Mouse (Mus musculus): ENCODE measurements at regions not wholly inside any gene's neighbourhood (a gene's known extent, or its start where the extent isn't known, plus 50 kb on each side); places are given as distances from the start of the nearest gene placed in this dataset.
"Not testable (repeated sequence)": the region's sequence is repeated elsewhere in the genome, so short reads cannot be mapped to it uniquely, and the experiment has no call there.

DNA sequence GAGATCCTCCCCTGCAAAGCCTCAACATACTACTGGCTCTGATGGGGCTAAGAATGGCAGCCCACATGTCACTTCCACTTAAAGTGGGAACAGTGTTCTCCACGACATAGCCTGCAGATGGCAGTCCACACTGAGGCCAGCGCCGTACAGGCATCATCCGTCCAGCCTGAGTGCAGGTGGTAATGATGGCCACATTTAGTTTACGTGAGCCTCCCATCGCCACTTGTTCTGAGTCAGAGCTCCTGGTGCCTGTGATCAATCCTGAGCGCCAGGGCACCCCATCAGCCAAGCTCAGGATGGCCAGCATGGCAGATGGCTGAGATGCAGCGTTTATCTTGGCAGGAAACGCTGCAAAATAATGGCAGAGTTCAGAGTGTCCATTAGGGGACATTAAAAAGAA, 159.6 kb downstream of the Adgrd1 start:
- Histone ChIP-seq H3K27me3 (replicated peaks) (no peaks in the 10 kb centered on the region), H3K9me3 (replicated peaks) (peaks cover 10% of the 10 kb centered on the region), H3K4me2 (no peak overlapping the region), H3K4me3 (no peak overlapping the region), H3K9ac (no peak overlapping the region), H3K36me3 (no peaks in the 10 kb centered on the region), H3K4me1 (0 out of 2 replicates have a peak, but pooled peaks cover 6% of the 10 kb centered on the region), H3K27ac (no peak overlapping the region)
- 71% methylated on average over 9 of the region's 9 CpGs for WGBS (ENCODE audit: insufficient replicate concordance)
- no peak for ATAC-seq

DNA sequence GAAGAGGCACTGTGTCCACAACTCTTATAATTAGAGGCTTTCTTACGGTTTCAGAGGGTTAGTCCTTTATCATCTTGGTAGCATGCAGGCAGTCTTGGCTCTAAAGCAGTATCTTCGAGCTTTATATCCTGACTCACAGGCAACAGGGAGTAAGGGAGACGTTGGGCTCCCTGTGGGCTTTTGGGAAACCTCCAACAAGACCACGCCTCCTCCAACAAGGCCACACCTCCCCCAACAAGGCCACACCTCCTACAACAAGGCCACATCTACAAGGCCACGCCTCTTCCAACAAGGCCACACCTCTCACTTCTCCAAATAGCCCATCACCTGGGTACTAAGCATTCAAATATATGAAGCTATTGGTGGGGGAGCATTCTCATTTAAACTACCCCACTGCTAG, 160.7 kb downstream of the Adgrd1 start:
- no peak for ATAC-seq
- WGBS (ENCODE audit: insufficient replicate concordance), result 51% methylated on average over 5 of the region's 5 CpGs
- H3K4me3 ChIP-seq, result no peak overlapping the region
- H3K9ac ChIP-seq, result no peak overlapping the region
- H3K27me3 ChIP-seq (replicated peaks), result no peaks in the 10 kb centered on the region
- no peak overlapping the region for H3K27ac ChIP-seq
- H3K9me3 ChIP-seq (replicated peaks), result peaks cover 10% of the 10 kb centered on the region
- H3K4me2 ChIP-seq, result no peak overlapping the region
- no peaks in the 10 kb centered on the region for H3K36me3 ChIP-seq
- peaks cover 10% of the 10 kb centered on the region; the same call in 1 of the 2 replicates for H3K4me1 ChIP-seq

DNA sequence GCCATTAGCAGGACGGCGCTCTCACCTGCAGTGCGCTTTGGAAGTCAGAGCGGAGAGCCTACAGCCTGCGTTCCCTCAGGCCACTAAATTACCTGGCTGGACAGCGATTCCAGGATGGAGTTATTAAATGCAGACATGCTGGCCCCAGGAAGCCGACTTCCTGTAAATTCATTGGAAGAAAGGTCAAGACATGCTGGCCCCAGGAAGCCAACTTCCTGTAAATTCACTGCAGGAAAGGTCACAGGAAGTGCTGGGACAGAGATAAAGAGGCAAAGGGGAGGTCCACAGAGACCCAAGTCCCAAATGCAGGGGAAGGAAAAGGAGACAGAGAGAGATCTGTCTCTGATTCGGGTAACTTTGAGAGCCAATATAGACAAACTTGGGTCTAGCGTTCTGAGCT, 164.1 kb downstream of the Adgrd1 start:
- peaks cover 18% of the 10 kb centered on the region; the same call in 1 of the 2 replicates for H3K4me1 ChIP-seq
- no peaks in the 10 kb centered on the region for H3K9me3 ChIP-seq (replicated peaks)
- H3K4me2 ChIP-seq, result no peak overlapping the region
- no peak for ATAC-seq
- 32% methylated on average over 9 of the region's 9 CpGs for WGBS (ENCODE audit: insufficient replicate concordance)
- H3K4me3 ChIP-seq, result no peak overlapping the region
- H3K27me3 ChIP-seq (replicated peaks), result no peaks in the 10 kb centered on the region
- no peak overlapping the region for H3K27ac ChIP-seq
- no peaks in the 10 kb centered on the region for H3K36me3 ChIP-seq
- no peak overlapping the region for H3K9ac ChIP-seq

DNA sequence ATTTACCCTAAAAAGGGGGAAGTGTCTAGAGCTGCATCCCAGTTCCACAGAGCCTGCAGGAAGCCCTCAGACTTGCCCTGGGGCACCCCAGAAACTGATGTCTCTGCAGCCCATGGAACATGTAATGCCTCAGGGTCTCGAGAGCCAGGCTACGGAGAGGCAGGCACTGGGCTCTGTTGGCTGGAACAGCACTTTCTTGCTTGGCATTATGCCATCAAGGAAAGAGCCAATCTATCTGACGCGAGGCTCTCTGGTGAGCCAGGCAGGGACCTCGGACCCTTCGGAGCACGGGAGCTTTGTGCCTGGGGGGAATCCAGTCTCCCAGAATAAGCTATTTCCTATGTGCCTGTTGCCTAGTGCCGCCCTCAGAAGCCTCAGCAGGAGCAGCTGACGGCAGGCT, 166.6 kb downstream of the Adgrd1 start:
- Histone ChIP-seq H3K27ac (no peak overlapping the region), H3K27me3 (replicated peaks) (peaks cover 2% of the 10 kb centered on the region), H3K4me3 (no peak overlapping the region), H3K4me2 (no peak overlapping the region), H3K9me3 (replicated peaks) (no peaks in the 10 kb centered on the region), H3K4me1 (peaks cover 18% of the 10 kb centered on the region; the same call in 1 of the 2 replicates), H3K9ac (no peak overlapping the region), H3K36me3 (no peaks in the 10 kb centered on the region)
- 55% methylated on average over 9 of the region's 9 CpGs for WGBS (ENCODE audit: insufficient replicate concordance)
- ATAC-seq, result no peak

DNA sequence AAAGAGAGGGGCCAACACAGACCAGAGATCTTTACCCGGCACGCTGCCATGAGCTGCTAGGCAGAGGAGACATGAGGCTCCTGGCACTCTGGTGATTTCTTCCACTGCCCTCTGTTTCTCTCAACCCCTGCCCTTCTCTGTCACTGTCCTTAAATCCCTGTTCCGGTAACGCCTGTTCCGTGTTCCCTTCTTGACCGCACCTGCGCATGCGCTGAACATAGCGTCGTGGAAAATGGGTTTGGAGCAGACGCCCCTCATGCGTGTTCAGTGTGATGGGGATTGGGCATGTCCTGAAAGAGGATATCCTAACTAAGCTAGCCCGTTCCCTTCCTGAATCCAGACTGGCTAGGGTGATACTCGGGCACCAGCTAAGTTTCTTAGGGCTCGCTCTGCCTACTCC, 167.8 kb downstream of the Adgrd1 start:
- Histone ChIP-seq H3K4me1 (peaks cover 18% of the 10 kb centered on the region; the same call in 1 of the 2 replicates), H3K27ac (no peak overlapping the region), H3K4me2 (no peak overlapping the region), H3K9ac (no peak overlapping the region), H3K9me3 (replicated peaks) (no peaks in the 10 kb centered on the region), H3K36me3 (no peaks in the 10 kb centered on the region), H3K4me3 (no peak overlapping the region), H3K27me3 (replicated peaks) (peaks cover 14% of the 10 kb centered on the region)
- WGBS (ENCODE audit: insufficient replicate concordance), result 82% methylated on average over 15 of the region's 15 CpGs
- no peak for ATAC-seq

DNA sequence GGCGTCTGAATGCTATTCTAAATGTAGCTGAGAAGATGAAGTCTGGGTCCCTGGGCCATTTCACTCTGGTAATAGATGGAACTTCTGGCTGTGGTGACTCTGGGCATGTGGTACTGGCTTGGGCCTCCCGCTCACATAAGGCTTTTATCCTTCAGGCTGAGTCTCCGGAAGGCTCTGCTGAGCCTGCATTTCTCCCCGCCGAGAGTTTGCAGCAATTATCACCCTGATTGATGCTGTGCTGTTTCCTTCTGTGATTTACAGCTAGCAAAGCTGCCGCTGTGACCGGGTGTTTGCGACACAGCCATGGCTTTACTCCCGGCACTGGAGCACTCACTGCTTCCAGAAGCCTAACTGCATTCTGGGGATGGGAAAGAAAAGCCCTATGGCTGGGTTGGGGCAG, 171.9 kb downstream of the Adgrd1 start:
- Histone ChIP-seq H3K9me3 (replicated peaks) (no peaks in the 10 kb centered on the region), H3K27ac (no peak overlapping the region), H3K4me1 (no peaks in the 10 kb centered on the region), H3K4me3 (no peak overlapping the region), H3K4me2 (no peak overlapping the region), H3K36me3 (no peaks in the 10 kb centered on the region), H3K9ac (no peak overlapping the region), H3K27me3 (replicated peaks) (peaks cover 29% of the 10 kb centered on the region)
- WGBS (ENCODE audit: insufficient replicate concordance), result 19% methylated on average over 9 of the region's 9 CpGs
- ATAC-seq, result no peak

DNA sequence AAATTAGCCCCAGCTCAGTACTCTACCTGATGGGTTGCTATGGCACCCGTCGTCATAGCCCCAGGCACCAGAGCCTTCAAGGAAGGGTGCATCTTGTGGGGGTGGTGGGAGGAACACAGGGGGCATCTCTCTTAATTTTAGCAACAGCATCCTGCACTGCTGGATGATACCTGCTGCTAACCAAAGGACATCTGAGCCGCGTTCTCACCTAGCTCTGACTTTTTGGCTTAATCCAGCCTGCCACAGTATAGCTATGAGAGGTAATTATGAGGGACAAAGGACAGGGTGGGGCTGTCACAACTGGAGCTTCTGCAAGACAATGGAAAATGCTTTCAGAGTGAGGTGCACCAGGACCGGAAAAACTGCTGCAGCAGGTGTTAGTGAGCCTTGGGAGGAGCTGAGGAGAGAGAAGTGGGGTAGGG, 173.5 kb downstream of the Adgrd1 start:
- no peaks in the 10 kb centered on the region for H3K9me3 ChIP-seq (replicated peaks)
- H3K4me3 ChIP-seq, result no peak overlapping the region
- H3K27ac ChIP-seq, result no peak overlapping the region
- H3K27me3 ChIP-seq (replicated peaks), result peaks cover 29% of the 10 kb centered on the region
- WGBS (ENCODE audit: insufficient replicate concordance), result 27% methylated on average over 5 of the region's 5 CpGs
- no peak overlapping the region for H3K4me2 ChIP-seq
- H3K9ac ChIP-seq, result no peak overlapping the region
- H3K36me3 ChIP-seq, result no peaks in the 10 kb centered on the region
- H3K4me1 ChIP-seq, result no peaks in the 10 kb centered on the region
- ATAC-seq, result no peak

DNA sequence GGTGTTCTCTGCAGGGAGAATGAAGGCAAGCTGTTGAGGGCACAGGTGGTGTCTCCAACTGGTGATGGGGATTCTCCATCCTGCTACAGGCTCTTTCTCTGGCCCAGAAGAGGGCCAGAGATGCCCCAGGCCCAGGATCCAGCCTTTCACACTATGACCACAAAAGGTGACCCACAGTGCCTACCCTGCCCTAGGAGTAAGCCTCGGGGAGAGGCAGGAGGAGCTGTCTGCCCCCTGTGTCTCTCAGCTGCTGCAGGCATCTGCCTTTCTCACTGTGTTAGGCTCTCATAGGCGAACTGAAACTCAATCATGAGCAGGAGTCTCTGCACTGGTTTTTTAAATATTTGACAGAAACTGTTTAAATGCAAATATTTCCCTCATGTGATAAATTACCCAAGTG, 184.9 kb downstream of the Adgrd1 start:
- Histone ChIP-seq H3K4me2 (no peak overlapping the region), H3K36me3 (no peaks in the 10 kb centered on the region), H3K4me1 (no peaks in the 10 kb centered on the region), H3K4me3 (no peak overlapping the region), H3K9ac (no peak overlapping the region), H3K9me3 (replicated peaks) (no peaks in the 10 kb centered on the region), H3K27ac (no peak overlapping the region), H3K27me3 (replicated peaks) (peaks cover 9% of the 10 kb centered on the region; the same call in 1 of the 2 replicates)
- ATAC-seq, result no peak
- WGBS (ENCODE audit: insufficient replicate concordance), result 29% methylated on average over 2 of the region's 2 CpGs

DNA sequence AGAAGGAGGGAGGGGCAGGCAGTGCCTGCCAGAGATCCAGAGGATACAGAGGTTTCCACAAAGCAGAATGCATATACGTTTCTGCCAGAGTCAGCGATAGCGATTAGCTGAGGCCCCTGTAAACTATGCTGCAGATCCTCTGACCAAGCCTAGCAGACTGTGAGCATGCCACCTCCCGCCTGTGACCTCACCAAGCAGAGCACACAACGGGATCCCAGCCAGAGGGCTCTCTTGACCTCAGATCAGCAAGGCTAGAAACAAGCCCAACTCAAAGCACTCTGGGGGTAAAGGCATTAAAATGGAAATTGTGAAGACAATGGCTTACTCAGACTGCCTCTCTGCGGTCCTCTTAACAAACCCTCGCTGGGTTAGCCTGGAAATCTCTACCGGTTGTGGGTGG, 185.6 kb downstream of the Adgrd1 start:
- Histone ChIP-seq H3K27me3 (replicated peaks) (peaks cover 9% of the 10 kb centered on the region; the same call in 1 of the 2 replicates), H3K9me3 (replicated peaks) (no peaks in the 10 kb centered on the region), H3K27ac (no peak overlapping the region), H3K36me3 (no peaks in the 10 kb centered on the region), H3K4me3 (no peak overlapping the region), H3K4me2 (no peak overlapping the region), H3K4me1 (no peaks in the 10 kb centered on the region), H3K9ac (no peak overlapping the region)
- ATAC-seq, result no peak
- 10% methylated on average over 8 of the region's 8 CpGs for WGBS (ENCODE audit: insufficient replicate concordance)

DNA sequence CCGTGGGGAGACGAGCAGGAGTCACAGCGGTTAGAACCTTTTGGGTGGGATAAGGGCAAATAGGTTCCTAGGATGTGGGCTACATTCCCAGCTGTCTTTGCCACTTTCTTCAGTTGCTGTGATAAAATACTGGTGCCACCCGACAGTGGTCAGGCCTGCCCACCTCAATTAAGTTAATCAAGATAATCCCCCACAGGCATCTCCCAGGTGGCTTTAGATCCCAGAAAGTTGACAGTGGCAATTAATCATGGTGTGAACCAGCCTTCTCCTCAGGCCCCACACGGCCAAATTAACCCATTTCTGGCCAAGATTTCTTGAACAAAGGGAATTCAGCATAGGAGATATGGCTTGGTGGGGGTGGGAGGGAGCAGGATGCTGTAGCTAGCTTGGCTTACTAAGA, 186.3 kb downstream of the Adgrd1 start:
- no peak for ATAC-seq
- H3K27ac ChIP-seq, result no peak overlapping the region
- 14% methylated on average over 5 of the region's 5 CpGs for WGBS (ENCODE audit: insufficient replicate concordance)
- H3K9ac ChIP-seq, result no peak overlapping the region
- no peaks in the 10 kb centered on the region for H3K36me3 ChIP-seq
- H3K4me3 ChIP-seq, result no peak overlapping the region
- H3K4me2 ChIP-seq, result no peak overlapping the region
- H3K4me1 ChIP-seq, result no peaks in the 10 kb centered on the region
- H3K9me3 ChIP-seq (replicated peaks), result no peaks in the 10 kb centered on the region
- peaks cover 9% of the 10 kb centered on the region; the same call in 1 of the 2 replicates for H3K27me3 ChIP-seq (replicated peaks)

DNA sequence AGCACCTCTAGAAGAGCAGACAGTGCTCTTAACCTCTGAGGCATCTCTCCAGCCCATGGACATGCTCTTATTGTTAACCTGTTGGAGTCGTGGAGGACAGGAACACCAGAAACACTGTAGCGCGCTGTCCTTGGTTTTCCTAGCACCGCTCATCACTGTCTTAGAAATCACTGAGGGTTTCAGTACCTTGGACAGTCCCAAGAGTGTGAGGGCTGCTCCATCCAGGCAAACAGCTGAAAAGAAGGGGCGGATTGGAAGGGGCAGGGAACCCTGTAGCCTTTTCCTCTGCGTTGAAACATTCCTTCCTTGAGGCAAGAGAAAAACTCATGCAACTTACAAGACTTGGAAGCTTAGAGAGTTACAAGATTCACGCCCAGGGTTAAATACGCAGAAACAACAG, 190.9 kb downstream of the Adgrd1 start:
- Histone ChIP-seq H3K4me1 (no peaks in the 10 kb centered on the region), H3K4me3 (no peak overlapping the region), H3K4me2 (no peak overlapping the region), H3K27ac (no peak overlapping the region), H3K9me3 (replicated peaks) (no peaks in the 10 kb centered on the region), H3K27me3 (replicated peaks) (peaks cover 8% of the 10 kb centered on the region; the same call in 1 of the 2 replicates), H3K9ac (no peak overlapping the region), H3K36me3 (no peaks in the 10 kb centered on the region)
- ATAC-seq, result no peak
- 13% methylated on average over 8 of the region's 8 CpGs for WGBS (ENCODE audit: insufficient replicate concordance)

DNA sequence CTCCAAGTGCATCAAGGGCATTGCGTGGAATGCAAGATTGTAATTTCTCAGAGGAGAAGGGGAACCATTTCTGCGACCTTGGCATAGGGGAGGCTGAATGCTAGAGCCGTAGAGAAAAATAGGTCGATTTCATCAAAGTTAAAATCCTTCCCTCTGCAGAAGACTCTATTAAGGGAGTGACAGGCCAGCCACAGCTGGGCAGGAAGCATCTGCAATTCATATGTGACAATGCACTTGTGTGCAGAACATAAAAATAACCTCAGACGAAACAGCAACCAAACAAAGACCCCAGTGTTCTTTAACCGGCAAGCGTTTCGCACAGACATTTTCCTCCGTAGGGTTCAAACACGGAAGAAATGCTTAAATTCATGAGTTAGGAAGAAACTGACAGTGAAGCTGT, 196.3 kb downstream of the Adgrd1 start:
- not testable (repeated sequence) for H3K9me3 ChIP-seq (replicated peaks); ATAC-seq; H3K4me2 ChIP-seq; H3K4me1 ChIP-seq; H3K27me3 ChIP-seq (replicated peaks); H3K4me3 ChIP-seq; H3K27ac ChIP-seq; H3K9ac ChIP-seq; H3K36me3 ChIP-seq
- 70% methylated on average over 10 of the region's 10 CpGs for WGBS (ENCODE audit: insufficient replicate concordance)

DNA sequence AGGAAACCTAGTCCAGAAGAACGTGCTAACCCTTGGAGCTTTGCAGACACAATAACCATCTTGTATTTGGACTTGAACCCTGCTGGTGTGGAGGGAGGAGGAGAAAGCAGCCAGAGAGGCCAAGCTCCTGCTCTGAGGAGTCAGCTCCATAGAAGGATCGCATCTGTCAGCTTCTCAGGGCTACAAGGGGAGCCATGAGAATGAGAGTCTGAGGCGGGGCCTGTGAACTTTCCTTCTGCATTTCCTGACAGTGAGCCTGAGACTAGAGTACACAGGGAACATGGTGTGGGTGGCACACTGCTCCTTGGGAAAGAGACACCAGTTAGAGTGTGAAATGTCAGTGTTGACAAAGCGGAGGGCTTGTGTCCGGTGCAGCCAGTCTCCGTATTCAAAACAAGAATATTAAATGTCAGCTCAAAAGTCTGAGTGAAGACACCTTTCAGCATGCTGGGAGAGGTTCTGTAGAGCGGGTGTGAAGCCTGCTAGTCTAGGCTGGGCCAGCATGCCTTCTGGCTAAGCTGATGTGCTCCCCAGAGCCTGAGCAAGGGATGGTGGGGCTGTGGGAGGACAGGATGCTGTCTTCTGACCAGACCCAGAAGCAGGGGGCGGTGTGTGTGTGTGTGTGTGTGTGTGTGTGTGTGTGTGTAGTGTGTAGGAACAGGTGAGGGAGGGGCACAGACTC, 198.5 kb downstream of the Adgrd1 start:
- H3K27me3 ChIP-seq (replicated peaks); H3K4me1 ChIP-seq; H3K4me3 ChIP-seq; H3K4me2 ChIP-seq; ATAC-seq; H3K9ac ChIP-seq; H3K36me3 ChIP-seq; H3K27ac ChIP-seq; H3K9me3 ChIP-seq (replicated peaks): not testable (repeated sequence)
- WGBS (ENCODE audit: insufficient replicate concordance), result 61% methylated on average over 8 of the region's 8 CpGs

Measured in liver, embryonic 12.5 days (tissue).